Mouse (Mus musculus) cerebellum, adult 11 months (tissue): ENCODE results near the gene H2al1h.
"Not testable (repeated sequence)": the region's sequence is repeated elsewhere in the genome, so short reads cannot be mapped to it uniquely, and the experiment has no call there.

Experiments used
- DNase-seq: peaks from one replicate; pipeline ENCODE4 v3.0.0; 2022

H2al1h gene

DNA sequence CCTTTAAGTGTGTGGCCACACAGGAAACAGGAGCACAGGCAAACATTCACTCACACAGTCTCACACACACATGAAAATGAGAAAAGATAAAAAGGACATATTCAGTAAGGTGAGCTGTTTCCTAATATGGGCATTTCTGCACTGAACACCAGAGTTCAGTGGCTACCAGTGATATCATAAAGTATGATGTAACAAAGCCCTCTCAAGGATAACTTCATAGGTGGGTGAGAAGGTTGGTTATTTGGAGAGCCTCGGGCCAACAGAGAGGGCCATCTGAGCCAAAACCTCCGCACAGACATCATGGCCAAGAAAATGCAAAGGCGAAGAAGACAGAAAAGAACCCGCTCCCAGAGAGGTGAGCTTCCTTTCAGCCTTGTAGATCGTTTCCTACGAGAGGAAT is at the start of gene H2al1h:
Gene H2al1h (plus strand): TSS at position 301 of the 400 bp plus-strand sequence.
- DNase-seq: not testable (repeated sequence)

DNA sequence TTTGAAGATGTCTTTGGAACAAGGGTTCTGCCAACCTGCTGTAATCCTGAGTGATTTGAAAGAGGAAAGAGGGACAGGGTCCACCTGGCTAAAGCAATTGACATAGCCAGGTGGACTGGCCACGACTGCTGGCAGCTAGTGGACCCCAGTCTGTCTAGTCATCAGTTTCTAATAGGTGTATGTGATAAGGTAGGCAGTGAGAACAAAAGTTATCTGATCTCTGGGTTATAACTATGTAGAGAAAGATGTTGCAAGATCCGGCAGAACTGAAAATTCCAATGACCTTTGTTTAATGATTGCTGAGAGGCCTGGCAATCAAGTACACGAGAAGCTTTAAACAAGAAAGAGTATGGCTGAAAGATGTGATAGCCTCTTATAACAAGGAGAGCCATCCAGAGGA is 48.1 kb upstream of the H2al1h start:
- DNase-seq: no peak

DNA sequence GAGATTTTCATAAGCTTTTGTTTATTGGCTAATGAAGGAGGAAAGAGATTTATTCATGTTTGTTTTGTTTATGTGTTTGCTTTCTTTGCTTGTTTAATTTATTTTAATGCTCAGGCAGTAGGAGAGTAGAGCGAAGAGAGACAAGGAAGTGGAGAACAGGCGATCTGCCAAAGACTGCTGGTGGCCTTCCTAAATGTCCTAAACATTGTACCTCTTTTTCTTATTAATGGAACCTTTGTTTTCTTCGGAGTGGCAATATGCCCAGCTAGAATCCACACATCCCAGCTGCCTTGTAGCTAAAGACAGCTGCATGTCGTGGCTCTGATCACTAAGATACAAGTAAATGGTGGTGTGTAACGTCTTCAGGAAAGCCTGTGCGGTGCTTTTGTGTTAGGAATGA is 44.2 kb upstream of the H2al1h start:
- no peak for DNase-seq

DNA sequence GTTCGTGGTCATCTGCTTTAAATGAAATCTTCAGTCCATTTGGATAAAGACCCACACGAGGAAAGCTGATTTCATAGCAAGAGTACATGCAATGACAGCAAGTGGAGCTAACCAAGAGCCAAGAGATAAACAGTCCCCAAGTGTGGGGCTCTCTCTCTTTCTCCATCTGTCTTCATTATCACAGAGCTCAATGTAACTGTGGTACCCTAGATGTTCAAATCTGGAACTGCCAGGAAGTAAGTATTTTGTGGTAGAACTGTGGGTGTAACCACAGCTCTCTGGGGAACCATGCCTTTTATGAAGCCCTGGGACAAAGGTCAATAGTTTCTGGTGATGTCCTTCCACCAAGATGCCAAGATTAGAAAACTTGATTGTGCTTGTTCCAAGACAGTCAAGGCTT is 40.6 kb upstream of the H2al1h start:
- no peak for DNase-seq

DNA sequence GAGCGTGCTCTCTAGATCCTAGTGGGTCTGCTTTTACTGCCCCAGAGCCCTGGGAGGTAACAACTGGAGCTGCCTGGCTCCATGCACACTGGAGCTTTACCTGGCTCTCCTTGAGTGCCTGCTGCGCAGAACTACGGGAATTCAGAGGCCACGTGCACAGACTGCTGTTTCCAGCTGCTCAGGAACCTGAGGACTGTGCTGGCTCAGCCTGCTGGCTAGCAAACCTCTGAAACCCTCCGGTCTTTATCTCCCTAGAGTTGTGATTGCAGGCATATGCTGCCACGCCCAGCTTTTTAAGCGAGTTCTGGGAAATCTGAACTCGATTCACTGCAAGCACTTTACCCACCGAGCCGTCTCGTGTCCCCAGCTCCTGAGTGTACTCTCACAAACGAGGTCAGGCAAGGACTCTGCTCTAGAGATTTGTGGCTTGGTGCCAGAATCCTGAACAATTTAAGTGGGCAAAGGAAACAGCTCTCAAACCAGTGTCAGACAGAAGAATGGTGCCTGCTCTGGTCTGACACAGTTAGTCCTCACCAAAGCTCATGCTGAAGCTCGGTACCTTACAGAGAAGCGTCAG is 32.9 kb upstream of the H2al1h start:
- no peak for DNase-seq

DNA sequence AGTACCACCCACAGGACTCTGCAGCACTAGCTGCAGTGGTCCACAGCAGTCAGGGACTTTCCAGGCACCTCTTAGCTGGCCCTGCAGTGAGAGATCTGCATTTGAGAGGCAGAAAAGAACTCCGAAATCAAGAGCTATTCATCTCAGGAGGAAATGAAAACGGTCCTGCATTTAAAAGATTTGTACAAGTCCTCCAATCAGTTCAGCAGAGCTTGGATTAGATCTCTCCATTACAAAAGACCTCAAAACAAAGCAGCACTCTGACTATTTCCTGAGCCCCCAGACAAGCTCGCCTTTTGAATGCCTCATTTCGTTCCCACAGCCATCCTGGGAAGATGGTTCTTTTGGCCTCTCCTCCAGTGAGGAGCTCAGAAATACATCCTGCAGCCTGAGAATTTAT is 32.0 kb upstream of the H2al1h start:
- no peak for DNase-seq

DNA sequence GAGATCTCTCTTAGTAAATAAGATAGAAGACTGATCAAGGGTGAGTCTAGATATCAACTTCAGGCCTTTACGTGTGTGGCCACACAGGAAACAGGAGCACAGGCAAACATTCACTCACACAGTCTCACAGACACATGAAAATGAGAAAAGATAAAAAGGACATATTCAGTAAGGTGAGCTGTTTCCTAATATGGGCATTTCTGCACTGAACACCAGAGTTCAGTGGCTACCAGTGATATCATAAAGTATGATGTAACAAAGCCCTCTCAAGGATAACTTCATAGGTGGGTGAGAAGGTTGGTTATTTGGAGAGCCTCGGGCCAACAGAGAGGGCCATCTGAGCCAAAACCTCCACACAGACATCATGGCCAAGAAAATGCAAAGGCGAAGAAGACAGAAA is 22.3 kb upstream of the H2al1h start, which contains the start of gene H2al1a:
Gene H2al1a (plus strand): TSS at position 301 of the 400 bp plus-strand sequence.
- not testable (repeated sequence) for DNase-seq

DNA sequence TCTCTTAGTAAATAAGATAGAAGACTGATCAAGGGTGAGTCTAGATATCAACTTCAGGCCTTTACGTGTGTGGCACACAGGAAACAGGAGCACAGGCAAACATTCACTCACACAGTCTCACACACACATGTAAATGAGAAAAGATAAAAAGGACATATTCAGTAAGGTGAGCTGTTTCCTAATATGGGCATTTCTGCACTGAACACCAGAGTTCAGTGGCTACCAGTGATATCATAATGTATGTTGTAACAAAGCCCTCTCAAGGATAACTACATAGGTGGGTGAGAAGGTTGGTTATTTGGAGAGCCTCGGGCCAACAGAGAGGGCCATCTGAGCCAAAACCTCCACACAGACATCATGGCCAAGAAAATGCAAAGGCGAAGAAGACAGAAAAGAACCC is 19.2 kb upstream of the H2al1h start, which contains the start of gene H2al1b:
Gene H2al1b (plus strand): TSS at position 301 of the 400 bp plus-strand sequence.
- not testable (repeated sequence) for DNase-seq

DNA sequence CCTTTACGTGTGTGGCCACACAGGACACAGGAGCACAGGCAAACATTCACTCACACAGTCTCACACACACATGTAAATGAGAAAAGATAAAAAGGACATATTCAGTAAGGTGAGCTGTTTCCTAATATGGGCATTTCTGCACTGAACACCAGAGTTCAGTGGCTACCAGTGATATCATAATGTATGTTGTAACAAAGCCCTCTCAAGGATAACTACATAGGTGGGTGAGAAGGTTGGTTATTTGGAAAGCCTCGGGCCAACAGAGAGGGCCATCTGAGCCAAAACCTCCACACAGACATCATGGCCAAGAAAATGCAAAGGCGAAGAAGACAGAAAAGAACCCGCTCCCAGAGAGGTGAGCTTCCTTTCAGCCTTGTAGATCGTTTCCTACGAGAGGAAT is 15.9 kb upstream of the H2al1h start, which contains the start of gene H2al1c:
Gene H2al1c (plus strand): TSS at position 301 of the 400 bp plus-strand sequence.
- not testable (repeated sequence) for DNase-seq

DNA sequence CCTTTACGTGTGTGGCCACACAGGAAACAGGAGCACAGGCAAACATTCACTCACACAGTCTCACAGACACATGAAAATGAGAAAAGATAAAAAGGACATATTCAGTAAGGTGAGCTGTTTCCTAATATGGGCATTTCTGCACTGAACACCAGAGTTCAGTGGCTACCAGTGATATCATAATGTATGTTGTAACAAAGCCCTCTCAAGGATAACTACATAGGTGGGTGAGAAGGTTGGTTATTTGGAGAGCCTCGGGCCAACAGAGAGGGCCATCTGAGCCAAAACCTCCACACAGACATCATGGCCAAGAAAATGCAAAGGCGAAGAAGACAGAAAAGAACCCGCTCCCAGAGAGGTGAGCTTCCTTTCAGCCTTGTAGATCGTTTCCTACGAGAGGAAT is 12.8 kb upstream of the H2al1h start, which contains the start of gene H2al1d:
Gene H2al1d (plus strand): TSS at position 301 of the 400 bp plus-strand sequence.
- DNase-seq: not testable (repeated sequence)

DNA sequence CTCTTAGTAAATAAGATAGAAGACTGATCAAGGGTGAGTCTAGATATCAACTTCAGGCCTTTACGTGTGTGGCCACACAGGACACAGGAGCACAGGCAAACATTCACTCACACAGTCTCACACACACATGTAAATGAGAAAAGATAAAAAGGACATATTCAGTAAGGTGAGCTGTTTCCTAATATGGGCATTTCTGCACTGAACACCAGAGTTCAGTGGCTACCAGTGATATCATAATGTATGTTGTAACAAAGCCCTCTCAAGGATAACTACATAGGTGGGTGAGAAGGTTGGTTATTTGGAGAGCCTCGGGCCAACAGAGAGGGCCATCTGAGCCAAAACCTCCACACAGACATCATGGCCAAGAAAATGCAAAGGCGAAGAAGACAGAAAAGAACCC is 9.7 kb upstream of the H2al1h start, which contains the start of gene H2al1e:
Gene H2al1e (plus strand): TSS at position 301 of the 400 bp plus-strand sequence.
- DNase-seq: not testable (repeated sequence)

DNA sequence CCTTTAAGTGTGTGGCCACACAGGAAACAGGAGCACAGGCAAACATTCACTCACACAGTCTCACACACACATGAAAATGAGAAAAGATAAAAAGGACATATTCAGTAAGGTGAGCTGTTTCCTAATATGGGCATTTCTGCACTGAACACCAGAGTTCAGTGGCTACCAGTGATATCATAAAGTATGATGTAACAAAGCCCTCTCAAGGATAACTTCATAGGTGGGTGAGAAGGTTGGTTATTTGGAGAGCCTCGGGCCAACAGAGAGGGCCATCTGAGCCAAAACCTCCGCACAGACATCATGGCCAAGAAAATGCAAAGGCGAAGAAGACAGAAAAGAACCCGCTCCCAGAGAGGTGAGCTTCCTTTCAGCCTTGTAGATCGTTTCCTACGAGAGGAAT is 6.4 kb upstream of the H2al1h start, which contains the start of gene H2al1f:
Gene H2al1f (plus strand): TSS at position 301 of the 400 bp plus-strand sequence.
- not testable (repeated sequence) for DNase-seq

DNA sequence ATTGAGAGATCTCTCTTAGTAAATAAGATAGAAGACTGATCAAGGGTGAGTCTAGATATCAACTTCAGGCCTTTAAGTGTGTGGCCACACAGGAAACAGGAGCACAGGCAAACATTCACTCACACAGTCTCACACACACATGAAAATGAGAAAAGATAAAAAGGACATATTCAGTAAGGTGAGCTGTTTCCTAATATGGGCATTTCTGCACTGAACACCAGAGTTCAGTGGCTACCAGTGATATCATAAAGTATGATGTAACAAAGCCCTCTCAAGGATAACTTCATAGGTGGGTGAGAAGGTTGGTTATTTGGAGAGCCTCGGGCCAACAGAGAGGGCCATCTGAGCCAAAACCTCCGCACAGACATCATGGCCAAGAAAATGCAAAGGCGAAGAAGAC is 3.3 kb upstream of the H2al1h start, which contains the start of gene H2al1g:
Gene H2al1g (plus strand): TSS at position 301 of the 400 bp plus-strand sequence.
- DNase-seq: not testable (repeated sequence)

DNA sequence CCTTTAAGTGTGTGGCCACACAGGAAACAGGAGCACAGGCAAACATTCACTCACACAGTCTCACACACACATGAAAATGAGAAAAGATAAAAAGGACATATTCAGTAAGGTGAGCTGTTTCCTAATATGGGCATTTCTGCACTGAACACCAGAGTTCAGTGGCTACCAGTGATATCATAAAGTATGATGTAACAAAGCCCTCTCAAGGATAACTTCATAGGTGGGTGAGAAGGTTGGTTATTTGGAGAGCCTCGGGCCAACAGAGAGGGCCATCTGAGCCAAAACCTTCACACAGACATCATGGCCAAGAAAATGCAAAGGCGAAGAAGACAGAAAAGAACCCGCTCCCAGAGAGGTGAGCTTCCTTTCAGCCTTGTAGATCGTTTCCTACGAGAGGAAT is 3.1 kb downstream of the H2al1h start, which contains the start of gene H2al1i:
Gene H2al1i (plus strand): TSS at position 301 of the 400 bp plus-strand sequence.
- not testable (repeated sequence) for DNase-seq

DNA sequence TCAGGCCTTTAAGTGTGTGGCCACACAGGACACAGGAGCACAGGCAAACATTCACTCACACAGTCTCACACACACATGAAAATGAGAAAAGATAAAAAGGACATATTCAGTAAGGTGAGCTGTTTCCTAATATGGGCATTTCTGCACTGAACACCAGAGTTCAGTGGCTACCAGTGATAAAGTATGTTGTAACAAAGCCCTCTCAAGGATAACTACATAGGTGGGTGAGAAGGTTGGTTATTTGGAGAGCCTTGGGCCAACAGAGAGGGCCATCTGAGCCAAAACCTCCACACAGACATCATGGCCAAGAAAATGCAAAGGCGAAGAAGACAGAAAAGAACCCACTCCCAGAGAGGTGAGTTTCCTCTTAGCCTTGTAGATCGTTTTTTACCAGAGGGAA is 6.2 kb downstream of the H2al1h start, which contains the start of gene H2al1j:
Gene H2al1j (plus strand): TSS at position 301 of the 400 bp plus-strand sequence.
- DNase-seq: not testable (repeated sequence)

DNA sequence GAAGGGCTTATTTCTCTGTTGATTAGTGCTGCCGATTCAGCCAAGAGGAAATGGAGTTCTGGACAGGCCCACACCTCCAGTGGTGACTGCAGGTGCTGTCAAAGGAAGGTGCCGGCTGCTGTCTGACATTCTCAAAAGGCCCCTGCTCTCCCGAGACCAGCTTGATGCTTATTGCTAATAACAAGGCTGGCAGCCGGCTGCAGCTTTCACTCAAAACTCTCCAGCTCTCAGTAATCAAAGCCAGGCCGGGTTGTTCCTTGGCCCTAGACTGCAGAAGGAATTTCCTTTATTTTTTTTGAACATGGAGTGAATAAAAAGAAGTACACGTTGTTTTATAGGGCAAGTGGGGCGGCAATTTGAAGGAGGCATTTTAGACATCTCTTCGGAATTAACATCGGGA is 24.5 kb downstream of the H2al1h start:
- DNase-seq: peak; percentile 8

DNA sequence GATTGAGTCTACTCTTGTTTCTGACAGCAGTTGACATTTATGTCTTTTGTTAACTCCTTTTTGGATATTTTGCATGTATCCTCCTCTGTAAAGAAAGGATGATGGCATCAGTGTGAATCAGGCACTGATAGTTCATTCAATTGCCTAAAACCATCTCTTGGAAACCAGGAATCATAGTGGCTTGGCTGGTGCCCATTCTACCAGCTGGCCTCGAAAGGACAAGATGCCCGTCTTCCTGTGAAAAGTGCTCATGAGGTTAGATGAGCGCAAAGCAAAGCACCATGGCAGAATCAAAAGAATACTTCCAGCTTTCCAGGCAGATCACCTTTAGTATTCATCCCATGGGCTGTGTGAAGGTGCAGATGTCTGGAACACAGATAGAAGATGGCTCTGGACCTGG is 25.5 kb downstream of the H2al1h start:
- peak; percentile 31 for DNase-seq

DNA sequence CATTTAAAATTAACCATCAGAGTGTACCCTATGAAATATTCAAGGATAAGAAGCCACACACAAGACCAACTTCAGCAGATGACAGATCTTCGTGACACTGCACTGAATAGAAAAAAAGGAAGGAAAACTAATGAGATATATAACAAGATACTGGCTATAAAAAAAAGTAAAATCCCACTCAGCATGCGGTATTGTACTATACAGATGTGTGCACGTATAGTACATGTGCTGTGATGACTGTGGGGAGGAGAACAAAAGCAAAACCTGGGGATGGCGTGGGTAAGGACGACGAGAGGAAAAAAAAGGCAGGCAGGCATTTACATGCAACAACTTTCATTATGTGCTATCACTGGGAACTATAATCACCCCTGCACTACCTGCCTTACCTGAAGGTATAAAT is 39.5 kb downstream of the H2al1h start:
- no peak for DNase-seq

DNA sequence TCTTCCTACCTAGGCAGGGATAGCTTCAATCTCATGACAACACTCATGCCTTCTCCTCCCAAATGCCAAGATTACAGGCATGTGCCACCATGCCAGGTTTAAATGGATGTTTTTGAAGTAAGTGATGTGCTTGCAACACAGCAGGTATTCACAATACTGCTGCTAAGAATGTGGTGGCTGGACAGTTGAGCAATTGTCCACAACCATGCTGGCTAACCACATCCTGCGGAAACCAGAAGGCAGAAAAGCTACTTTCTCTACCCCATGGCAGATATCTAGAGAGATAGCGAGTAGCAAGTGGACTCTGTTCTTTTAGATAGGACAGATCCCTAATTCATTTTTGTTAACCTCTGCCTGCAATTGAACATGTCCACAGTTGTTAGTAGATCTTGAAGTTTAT is 40.0 kb downstream of the H2al1h start:
- no peak for DNase-seq

DNA sequence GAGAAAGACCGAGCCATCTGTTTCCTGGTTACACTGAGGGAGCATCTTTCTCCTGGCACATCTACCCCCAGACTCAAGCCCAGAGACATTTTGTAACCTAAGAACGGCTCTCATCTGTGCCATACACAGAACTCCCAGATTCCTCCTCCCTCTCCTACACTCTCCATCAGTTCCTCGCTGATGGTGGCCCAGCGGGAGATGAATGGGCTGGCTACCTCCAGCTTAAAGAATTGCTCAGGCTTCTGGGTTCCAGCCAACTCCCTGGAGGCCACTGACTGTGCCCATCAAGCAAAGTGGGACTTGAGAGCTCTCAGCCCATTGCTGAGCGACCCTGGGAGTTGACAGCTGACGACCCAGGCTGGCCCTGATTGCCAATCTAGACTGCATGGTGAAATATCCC is 42.6 kb downstream of the H2al1h start:
- DNase-seq: peak; percentile 37

DNA sequence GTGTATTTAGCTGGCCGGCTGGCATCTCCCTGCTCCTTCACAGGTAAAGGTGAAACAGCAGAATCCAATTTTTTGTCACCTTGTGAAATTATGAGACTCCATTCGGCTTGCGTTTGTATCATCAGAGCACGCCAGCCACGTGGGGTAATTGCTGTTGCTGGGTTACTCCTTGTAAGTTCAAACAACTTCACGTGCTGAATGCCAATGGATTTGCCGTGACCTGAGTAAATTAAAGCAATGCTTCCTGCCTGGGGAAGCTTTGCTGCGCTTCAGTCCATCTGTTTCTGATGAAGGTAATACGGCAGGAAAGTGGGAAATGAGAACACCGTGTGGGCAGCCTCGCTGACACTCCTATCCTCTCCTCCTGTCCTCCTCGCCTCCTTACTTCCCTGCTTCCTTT is 43.9 kb downstream of the H2al1h start:
- DNase-seq: no peak
